Mouse (Mus musculus): ENCODE data around the gene Itprip.

- no peak for TF ChIP-seq GATA1 (IDR thresholded peaks at IDR 0.05; ENCODE audit: low read length)
- no peak for TF ChIP-seq TAL1 (IDR thresholded peaks at IDR 0.05; ENCODE audit: low read length)
Observed at GRCm38 (mm10) chr19:47907596-47907995, 11.5 kb downstream of the Itprip start.
